Mouse (Mus musculus) MEL (cell line): ENCODE data around the gene Jmjd7.

Experiments
- CTCF ChIP-seq, 3 experiments: IDR thresholded peaks in 2 of 3; conservative IDR thresholded peaks in 1 of 3; 2 replicates each; pipeline ENCODE4 v1.5.1; 2011 to 2012; ENCODE audit warnings: low read length in 3 of 3, low read depth in 2 of 3, mild to moderate bottlenecking in 2 of 3, improper control_type of control experiment in 1 of 3, inconsistent platforms in 1 of 3, mixed read lengths in 1 of 3, moderate library complexity in 1 of 3; ENCODE audit not compliant: control insufficient read depth in 1 of 3, insufficient read depth in 1 of 3, poor library complexity in 1 of 3, severe bottlenecking in 1 of 3
- ELF1 ChIP-seq: IDR thresholded peaks from 2 replicates; pipeline ENCODE4 v1.6.1; 2014; ENCODE audit warnings: low read depth, mild to moderate bottlenecking, inconsistent platforms, low read length, improper control_type of control experiment, moderate library complexity
- EP300 ChIP-seq, 2 experiments: IDR thresholded peaks; 2 replicates each; pipeline ENCODE4 v1.6.1; 2011; ENCODE audit warnings: improper control_type of control experiment in 2 of 2, low read length in 2 of 2, low read depth in 1 of 2, mild to moderate bottlenecking in 1 of 2
- GATA1 ChIP-seq: IDR thresholded peaks from 2 replicates; pipeline ENCODE4 v1.6.1; 2011; ENCODE audit warnings: low read depth, low read length, improper control_type of control experiment
- NRF1 ChIP-seq: IDR thresholded peaks from 2 replicates; pipeline ENCODE4 v1.6.1; 2014; ENCODE audit warnings: low read depth, mild to moderate bottlenecking, inconsistent platforms, low read length, improper control_type of control experiment, moderate library complexity; ENCODE audit not compliant: poor library complexity, insufficient read depth, severe bottlenecking
- POLR2A ChIP-seq, 2 experiments: IDR thresholded peaks; 2 replicates each; pipeline ENCODE4 v1.6.1; 2011 to 2012; ENCODE audit warnings: low read length in 2 of 2, mild to moderate bottlenecking in 2 of 2, control low read depth in 1 of 2, improper control_type of control experiment in 1 of 2, low read depth in 1 of 2, moderate library complexity in 1 of 2; ENCODE audit not compliant: control insufficient read depth in 1 of 2, insufficient read depth in 1 of 2, poor library complexity in 1 of 2
- UBTF ChIP-seq: IDR thresholded peaks from 2 replicates; pipeline ENCODE4 v1.6.1; 2012; ENCODE audit warnings: low read depth, mild to moderate bottlenecking, inconsistent platforms, low read length, improper control_type of control experiment, moderate library complexity, borderline replicate concordance; ENCODE audit not compliant: insufficient read depth
- USF1 ChIP-seq: IDR thresholded peaks from 2 replicates; pipeline ENCODE4 v1.6.1; 2014; ENCODE audit warnings: low read depth, mild to moderate bottlenecking, inconsistent platforms, low read length, improper control_type of control experiment, moderate library complexity
- ZNF384 ChIP-seq: IDR thresholded peaks from 2 replicates; pipeline ENCODE4 v1.6.1; 2012; ENCODE audit warnings: low read depth, mild to moderate bottlenecking, inconsistent platforms, low read length, improper control_type of control experiment

DNA sequence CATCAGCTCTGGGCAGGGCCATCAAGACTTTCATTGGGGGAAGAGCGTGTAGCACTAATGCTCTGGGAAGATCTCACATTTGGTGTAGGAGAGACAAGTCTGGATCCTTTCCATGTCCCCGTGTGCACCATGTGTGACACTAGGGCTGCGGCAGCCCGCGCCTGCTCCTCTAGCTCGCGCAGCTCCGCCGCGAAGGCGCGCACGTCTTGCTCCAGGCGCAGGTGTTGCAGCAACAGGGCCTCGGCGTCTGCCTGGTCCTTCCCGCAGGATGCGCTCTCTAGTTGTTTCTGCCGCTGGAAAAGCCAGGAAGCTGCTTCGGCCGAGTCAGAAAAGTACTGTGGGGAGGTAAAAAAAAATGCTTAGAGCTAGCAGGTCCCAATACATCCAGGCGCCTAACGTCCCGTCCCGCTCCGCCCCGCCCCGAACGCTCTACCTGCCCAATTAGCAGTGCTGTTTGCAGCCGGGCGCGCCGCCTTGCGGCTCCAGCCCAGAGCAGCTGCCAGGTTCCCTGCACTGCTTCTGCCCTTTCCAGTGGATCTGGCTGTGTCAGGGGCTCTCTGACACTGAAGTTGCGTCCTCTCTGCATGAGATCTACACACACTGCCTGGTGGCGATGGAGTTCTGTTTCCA is 48.9 kb downstream of the Jmjd7 start:
- TF ChIP-seq ELF1: no peak
- TF ChIP-seq EP300 (IDR thresholded peaks at IDR 0.05; ENCODE audit: low read depth in 1 of 2, low read length in 2 of 2): no peak
- no peak for TF ChIP-seq CTCF (IDR thresholded peaks at IDR 0.05 in 2 of 3, conservative IDR thresholded peaks at IDR 0.05 in 1 of 3; ENCODE audit: control insufficient read depth in 1 of 3, insufficient read depth in 1 of 3, low read depth in 2 of 3, low read length in 3 of 3, poor library complexity in 1 of 3, severe bottlenecking in 1 of 3)
- TF ChIP-seq POLR2A (IDR thresholded peaks at IDR 0.05; ENCODE audit: control insufficient read depth in 1 of 2, insufficient read depth in 1 of 2, low read depth in 1 of 2, low read length in 2 of 2, poor library complexity in 1 of 2): no peak
- TF ChIP-seq ZNF384: no peak
- no peak for TF ChIP-seq UBTF
- TF ChIP-seq GATA1: no peak
- TF ChIP-seq NRF1: no peak
- TF ChIP-seq USF1: no peak
